Mouse (Mus musculus) liver, embryonic 14.5 days (tissue): ENCODE data around the gene Gm13279.
"Not testable (repeated sequence)": the region's sequence is repeated elsewhere in the genome, so short reads cannot be mapped to it uniquely, and the experiment has no call there.

Experiments used
- CTCF ChIP-seq: IDR thresholded peaks from 2 replicates; pipeline ENCODE4 v1.5.1; 2016; ENCODE audit warnings: antibody characterized with exemption, low read depth, control low read depth
- EP300 ChIP-seq: IDR thresholded peaks from 2 replicates; pipeline ENCODE4 v1.6.1; 2016; ENCODE audit warnings: antibody characterized with exemption, low read depth

DNA sequence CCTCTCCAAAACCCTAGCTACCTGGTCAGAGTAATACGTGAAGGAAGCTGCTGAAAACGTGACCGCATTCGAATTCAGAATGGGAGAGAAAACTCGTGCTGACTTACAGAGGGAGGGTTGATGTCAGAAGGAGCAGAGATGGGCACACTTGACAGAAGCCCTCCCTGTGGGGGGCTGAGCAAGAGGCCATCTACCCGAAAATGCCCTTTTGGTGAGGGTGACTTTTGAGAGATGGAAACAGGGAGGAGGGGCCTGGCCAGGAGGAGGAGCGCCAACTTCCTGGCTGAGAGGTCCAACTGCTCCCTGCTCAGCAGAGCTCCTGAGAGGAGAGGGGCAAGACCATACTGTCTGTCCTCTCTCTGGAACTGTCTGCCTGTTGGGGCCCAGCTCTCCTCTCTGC, 15.4 kb upstream of the Gm13279 start, which contains the start of gene Ifnz:
- not testable (repeated sequence) for TF ChIP-seq CTCF, EP300
